Mouse (Mus musculus) heart, postnatal 25 days (tissue): ENCODE data around the gene 1700010I14Rik. TPM values are rescaled to one million over a fixed set of nuclear protein-coding genes. Genes with fewer than 3 reads are reported as not detected.

Experiments
- DNase-seq: peaks from one replicate; pipeline ENCODE4 v3.0.0; 2022; ENCODE audit warnings: low spot score
- intact Hi-C: fragments of 180-260 bp; cut with DNase I; formaldehyde crosslinking; loops from one replicate; pipeline ENCODE4 v1.15.1; 2025
- total RNA-seq, 2 experiments: library from RNA; stranded (reverse); gene quantifications; 2 replicates each; pipeline ENCODE4 v1.2.3; 2021

Gene 1700010I14Rik
- total RNA-seq, 2 experiments from 2014 or later = 0.42 TPM

GRCm38 (mm10) chr17:9004516-9004915 is 16.4 kb downstream of the 1700010I14Rik start:
- no peak for DNase-seq
- intact Hi-C loops = no loop called here

GRCm38 (mm10) chr17:9023198-9023942 is 35.2 kb downstream of the 1700010I14Rik start:
- no peak for DNase-seq

GRCm38 (mm10) chr17:9030181-9030580 is 42.0 kb downstream of the 1700010I14Rik start:
- no peak for DNase-seq

More at GRCm38 (mm10) chr17:9023198-9023942, 35.2 kb downstream of the 1700010I14Rik start:
- intact Hi-C loops = no loop called here

GRCm38 (mm10) chr17:9031241-9032141 is 43.4 kb downstream of the 1700010I14Rik start:
- peak; percentile 28 for DNase-seq
- intact Hi-C loops = loop anchor here (5.0 to 10.0 kb wide), 3 partner anchors 116 to 723 kb away; no protein-coding TSS in a partner anchor

More at GRCm38 (mm10) chr17:9030181-9030580, 42.0 kb downstream of the 1700010I14Rik start:
- intact Hi-C loops = loop anchor here (5.0 to 10.0 kb wide), 3 partner anchors 117 to 725 kb away; no protein-coding TSS in a partner anchor

GRCm38 (mm10) chr17:9032362-9033044 is 44.4 kb downstream of the 1700010I14Rik start:
- intact Hi-C loops = loop anchor here (5.0 to 10.0 kb wide), 3 partner anchors 115 to 722 kb away; no protein-coding TSS in a partner anchor
- DNase-seq = no peak

- intact Hi-C loops = loop anchor here (5.0 to 10.0 kb wide), 3 partner anchors 114 to 721 kb away; no protein-coding TSS in a partner anchor
- no peak for DNase-seq
Measured at GRCm38 (mm10) chr17:9033511-9033910, 45.4 kb downstream of the 1700010I14Rik start.

- DNase-seq = no peak
- intact Hi-C loops = loop anchor here (10.0 kb wide), 1 partner anchor 719 kb away; no protein-coding TSS in a partner anchor
Measured at GRCm38 (mm10) chr17:9035561-9036348, 47.6 kb downstream of the 1700010I14Rik start.

GRCm38 (mm10) chr17:9042723-9043122 is 54.6 kb downstream of the 1700010I14Rik start:
- no peak for DNase-seq
- intact Hi-C loops = no loop called here

GRCm38 (mm10) chr17:9052441-9052980 is 64.4 kb downstream of the 1700010I14Rik start:
- intact Hi-C loops = no loop called here
- DNase-seq = no peak

GRCm38 (mm10) chr17:9059360-9059932 is 71.3 kb downstream of the 1700010I14Rik start:
- no peak for DNase-seq

More at GRCm38 (mm10) chr17:9059360-9059932, 71.3 kb downstream of the 1700010I14Rik start:
- intact Hi-C loops = no loop called here
